ENCODE assay signal across 11 mouse cellular contexts in genomic region chr4:98727295-98727958, GRCm38 (mm10). TPM values are rescaled to one million over a fixed set of nuclear protein-coding genes. Genes with fewer than 3 reads are reported as not detected.
DNase-seq lines count a peak whose midpoint lies in the region; ATAC-seq and TF ChIP-seq lines count a peak whose summit lies in the region.
"Had no signal": no experiment of that assay in that cellular context is flagged by ENCODE, and none has a peak within 500 bp of the region (broad histone marks: within the 10 kb centered on the region; RNA-seq: fewer than 3 reads in every experiment).

No protein-coding gene starts in this region.

- H3K4me2 ChIP-seq in kidney, embryonic 15.5 days: peak overlapping the region; percentile 72
- H3K4me2 ChIP-seq in forebrain, embryonic 11.5 days (ENCODE audit: low read depth, low read length, severe bottlenecking): peak overlapping the region; percentile 61
- peak overlapping the region; percentile 75 for H3K4me2 ChIP-seq in limb, embryonic 14.5 days (replicated peaks; ENCODE audit: low read depth, low read length, severe bottlenecking)
- H3K4me2 ChIP-seq in neural tube, embryonic 15.5 days: peak overlapping the region; percentile 55

- no peaks in the 10 kb centered on the region for H3K9me3 ChIP-seq in kidney, embryonic 15.5 days (replicated peaks)
- no peaks in the 10 kb centered on the region for H3K9me3 ChIP-seq in forebrain, embryonic 11.5 days (ENCODE audit: control insufficient read depth, low read length)
- no peaks in the 10 kb centered on the region for H3K9me3 ChIP-seq in limb, embryonic 14.5 days (ENCODE audit: control insufficient read depth, low read length)
- H3K9me3 ChIP-seq in neural tube, embryonic 15.5 days (replicated peaks): no peaks in the 10 kb centered on the region

- peak overlapping the region; percentile 21; the same call in 1 of the 2 replicates for H3K9ac ChIP-seq in kidney, embryonic 15.5 days
- 0 out of 2 replicates have a peak overlapping the region, but pooled peaks have one; percentile 13 for H3K9ac ChIP-seq in forebrain, embryonic 11.5 days (ENCODE audit: low read length)
- H3K9ac ChIP-seq in limb, embryonic 14.5 days (ENCODE audit: low read depth, low read length, severe bottlenecking): peak overlapping the region; percentile 44; the same call in 1 of the 2 replicates
- no peak overlapping the region; the same call in 1 of the 2 replicates for H3K9ac ChIP-seq in neural tube, embryonic 15.5 days (replicated peaks)

- no peak for ATAC-seq in kidney, embryonic 15.5 days (replicated peaks; ENCODE audit: low FRiP score)
- no peak for ATAC-seq in forebrain, embryonic 11.5 days (replicated peaks; ENCODE audit: low FRiP score)
- ATAC-seq in limb, embryonic 14.5 days (ENCODE audit: low FRiP score, low read depth): no peak
- no peak for ATAC-seq in neural tube, embryonic 15.5 days (ENCODE audit: low FRiP score)

- no peak for DNase-seq in kidney, postnatal 4 days
- no peak for DNase-seq in forebrain, embryonic 11.5 days (ENCODE audit: low spot score)
- no peak for DNase-seq in limb, embryonic 14.5 days (ENCODE audit: low spot score)
- no peak for DNase-seq in left cerebral cortex, adult 11 months (ENCODE audit: low spot score)
- no peak for DNase-seq in left cerebral cortex, postnatal 4 days
- no peak for DNase-seq in cerebellum, adult 8-10 months
- DNase-seq: cerebellum, postnatal 25 days; layer of hippocampus, adult 9-11 months had no signal

- intact Hi-C loops in left cerebral cortex, postnatal 4 days (cut with DNase I): loop anchor here (5.0 to 10.0 kb wide), 2 partner anchors 160 to 457 kb away; no protein-coding TSS in a partner anchor

- TF ChIP-seq POLR2A in limb, embryonic 14.5 days (IDR thresholded peaks at IDR 0.05; ENCODE audit: borderline replicate concordance, extremely low read depth, insufficient read depth, insufficient read length): no peak

- peak overlapping the region; percentile 34 for H3K4me3 ChIP-seq in kidney, embryonic 15.5 days (replicated peaks)
- H3K4me3 ChIP-seq in forebrain, embryonic 11.5 days (ENCODE audit: low read depth, low read length): peak overlapping the region; percentile 22
- peak overlapping the region; percentile 37 for H3K4me3 ChIP-seq in limb, embryonic 14.5 days (replicated peaks; ENCODE audit: low read length)
- peak overlapping the region; percentile 25 for H3K4me3 ChIP-seq in neural tube, embryonic 15.5 days (replicated peaks)

- H3K36me3 ChIP-seq in kidney, embryonic 15.5 days: no peaks in the 10 kb centered on the region
- no peaks in the 10 kb centered on the region for H3K36me3 ChIP-seq in forebrain, embryonic 11.5 days (ENCODE audit: control insufficient read depth, insufficient read depth, low read length)
- no peaks in the 10 kb centered on the region for H3K36me3 ChIP-seq in limb, embryonic 14.5 days (ENCODE audit: control insufficient read depth, insufficient read depth, low read length)
- H3K36me3 ChIP-seq in neural tube, embryonic 15.5 days: no peaks in the 10 kb centered on the region

- WGBS in kidney, embryonic 15.5 days: 4% methylated on average over 21 of the region's 21 CpGs
- WGBS in forebrain, embryonic 11.5 days: 4% methylated on average over 21 of the region's 21 CpGs
- WGBS in limb, embryonic 14.5 days: 3% methylated on average over 21 of the region's 21 CpGs
- WGBS in neural tube, embryonic 15.5 days: 4% methylated on average over 21 of the region's 21 CpGs

- peaks cover 29% of the 10 kb centered on the region for H3K27me3 ChIP-seq in kidney, embryonic 15.5 days
- peaks cover 28% of the 10 kb centered on the region for H3K27me3 ChIP-seq in forebrain, embryonic 11.5 days (ENCODE audit: control insufficient read depth, insufficient read depth, low read length)
- peaks cover 10% of the 10 kb centered on the region for H3K27me3 ChIP-seq in limb, embryonic 14.5 days (ENCODE audit: control insufficient read depth, insufficient read depth, low read length)
- peaks cover 33% of the 10 kb centered on the region for H3K27me3 ChIP-seq in neural tube, embryonic 15.5 days (replicated peaks)

- H3K27ac ChIP-seq in kidney, embryonic 15.5 days: no peak overlapping the region
- H3K27ac ChIP-seq in forebrain, embryonic 11.5 days (ENCODE audit: low read depth, low read length): no peak overlapping the region
- no peak overlapping the region for H3K27ac ChIP-seq in limb, embryonic 14.5 days (replicated peaks; ENCODE audit: low read depth, low read length)
- no peak overlapping the region for H3K27ac ChIP-seq in neural tube, embryonic 15.5 days (replicated peaks)

- peaks cover 23% of the 10 kb centered on the region for H3K4me1 ChIP-seq in kidney, embryonic 15.5 days
- H3K4me1 ChIP-seq in forebrain, embryonic 11.5 days (replicated peaks; ENCODE audit: control insufficient read depth, insufficient read depth, low read length): peaks cover 3% of the 10 kb centered on the region; the same call in 1 of the 2 replicates
- H3K4me1 ChIP-seq in limb, embryonic 14.5 days (ENCODE audit: control insufficient read depth, insufficient read depth, low read length): peaks cover 3% of the 10 kb centered on the region; the same call in 1 of the 2 replicates
- peaks cover 19% of the 10 kb centered on the region for H3K4me1 ChIP-seq in neural tube, embryonic 15.5 days

RNA-seq across cellular contexts. Expression of gene L1td1, which starts 0.9 kb away (rescaled TPM):
- polyA plus RNA-seq in kidney, embryonic 15.5 days (2015; fragmentation: Nextera tagmentation; extraction: Ambion mirVana): 0.13 and 1.2 TPM in 2 replicates
- 0.19 TPM in 1 of 2 replicates, not detected in the other for polyA plus RNA-seq in forebrain, embryonic 11.5 days (2014; fragmentation: Nextera tagmentation; extraction: Ambion mirVana)
- polyA plus RNA-seq in limb, embryonic 14.5 days (2012; rRNA removed): 0.78 and 1.6 TPM in 2 replicates
- 0.40 and 0.62 TPM in 2 replicates for polyA plus RNA-seq in limb, embryonic 14.5 days (2014; fragmentation: Nextera tagmentation; extraction: Ambion mirVana)
- polyA plus RNA-seq in neural tube, embryonic 15.5 days (2015; fragmentation: Nextera tagmentation; extraction: Ambion mirVana): 0.08 TPM in 1 of 2 replicates, not detected in the other
- not detected for total RNA-seq in left cerebral cortex, postnatal 4 days (2021)
- total RNA-seq: MEL had no signal
